Mouse (Mus musculus): ENCODE measurements around the gene Gm16440.
"Not testable (repeated sequence)": the region's sequence is repeated elsewhere in the genome, so short reads cannot be mapped to it uniquely, and the experiment has no call there.

Gm16440 gene

DNA sequence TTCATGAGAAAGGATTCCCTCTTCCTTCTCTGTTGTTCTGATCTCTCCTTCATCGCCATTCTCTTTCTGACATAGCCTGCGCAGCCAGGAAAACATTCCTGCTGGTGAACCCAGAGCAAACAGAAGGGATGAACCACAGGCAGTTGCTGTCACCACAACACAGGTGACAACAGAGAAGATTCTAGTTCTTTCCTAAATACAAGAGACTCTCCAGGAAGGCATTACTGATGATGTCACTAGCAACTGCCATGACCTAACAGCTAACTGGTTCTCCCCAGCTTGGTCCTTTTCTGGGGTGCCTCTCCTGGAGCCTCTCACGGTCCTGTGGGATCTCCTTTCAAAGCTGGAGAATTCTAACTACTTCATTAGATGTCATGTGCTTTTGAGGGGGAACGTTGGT lies at the start of gene Gm16440:
Gm16440 (minus strand) TSS at position 101 of the 400 bp plus-strand sequence.
- not testable (repeated sequence) for DNase-seq (ENCODE audit: low spot score)

DNA sequence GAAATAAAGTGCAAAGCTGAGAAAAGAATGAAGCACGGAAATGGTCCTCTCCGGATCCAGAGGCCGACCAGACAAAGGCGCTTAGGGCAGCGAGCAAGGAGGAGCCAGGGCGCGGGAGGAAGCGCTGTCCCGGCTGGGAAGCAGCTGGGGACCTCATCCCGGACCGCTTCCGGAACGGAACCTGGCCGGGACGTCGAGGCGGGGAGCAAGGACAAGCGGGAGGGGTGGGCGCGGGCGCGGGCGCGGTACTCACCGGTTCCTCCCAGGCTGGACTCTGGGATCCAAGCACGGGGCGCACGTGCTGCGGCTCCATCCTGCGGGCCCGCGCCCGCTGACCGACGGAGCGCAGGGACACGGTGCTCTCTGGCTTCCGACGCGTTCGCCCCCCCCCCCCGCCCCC lies 36.6 kb upstream of the Gm16440 start:
- DNase-seq (ENCODE audit: low spot score) = not testable (repeated sequence)

DNA sequence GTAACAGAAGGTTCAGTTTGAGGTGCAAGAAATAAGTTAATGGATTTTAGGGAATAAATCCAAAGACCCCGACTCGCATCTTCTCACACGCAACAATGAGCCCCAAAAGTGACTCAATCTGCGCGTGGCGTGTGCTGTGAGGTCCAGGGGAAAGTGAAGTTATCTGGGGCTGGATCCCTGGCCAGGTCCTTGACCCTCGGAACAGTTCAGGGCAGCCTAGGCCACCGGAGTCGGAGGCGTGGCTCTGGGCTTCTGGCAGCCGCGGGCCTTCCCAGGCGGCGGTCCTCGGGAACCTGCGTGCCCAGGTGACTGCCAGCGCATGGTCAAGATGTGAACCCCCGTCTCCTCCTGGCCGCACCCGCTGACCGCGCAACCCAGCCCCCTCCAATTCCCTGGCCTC lies 36.2 kb upstream of the Gm16440 start:
- DNase-seq (ENCODE audit: low spot score) = not testable (repeated sequence)

DNA sequence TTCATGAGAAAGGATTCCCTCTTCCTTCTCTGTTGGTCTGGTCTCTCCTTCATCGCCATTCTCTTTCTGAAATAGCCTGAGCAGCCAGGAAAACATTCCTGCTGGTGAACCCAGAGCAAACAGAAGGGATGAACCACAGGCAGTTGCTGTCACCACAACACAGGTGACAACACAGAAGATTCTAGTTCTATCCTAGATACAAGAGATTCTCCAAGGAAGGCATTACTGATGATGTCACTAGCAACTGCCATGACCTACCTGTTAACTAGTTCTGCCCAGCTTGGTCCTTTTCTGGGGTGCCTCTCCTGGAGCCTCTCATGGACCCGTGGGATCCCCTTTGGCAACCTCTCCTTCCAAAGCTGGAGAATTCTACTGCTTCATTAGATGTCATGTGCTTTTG lies 22.3 kb upstream of the Gm16440 start, which contains the start of gene Gm3591:
Gm3591 (minus strand) TSS at position 101 of the 400 bp plus-strand sequence.
- not testable (repeated sequence) for DNase-seq (ENCODE audit: low spot score)

DNA sequence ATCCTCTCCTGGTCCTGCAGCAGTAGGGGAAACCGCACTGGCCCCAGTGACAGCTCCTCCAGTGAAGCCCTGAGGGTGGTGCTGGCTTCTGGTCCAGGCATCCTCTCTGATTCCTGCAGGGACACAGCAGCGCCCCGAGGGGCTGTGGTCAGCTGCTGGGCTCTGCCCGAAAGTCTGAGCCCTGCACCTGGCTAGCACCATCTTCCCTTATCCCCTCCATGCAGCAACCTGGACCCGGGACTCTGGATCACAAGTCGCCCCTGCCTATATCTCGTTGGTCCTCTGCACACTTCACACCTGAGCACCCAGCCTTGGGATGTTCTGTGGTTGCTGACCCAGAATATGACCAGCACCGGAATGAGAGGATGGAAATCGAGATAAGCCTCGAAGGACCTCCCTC lies 46.5 kb downstream of the Gm16440 start, which contains the start of gene Gm3618:
Gm3618 (minus strand) TSS at position 101 of the 400 bp plus-strand sequence.
- not testable (repeated sequence) for DNase-seq (ENCODE audit: low spot score)

All from left cerebral cortex, adult 11 months (tissue).